Mouse (Mus musculus) WW6 (cell line): ENCODE results near the gene 2410015M20Rik.
"Not testable (repeated sequence)": the region's sequence is repeated elsewhere in the genome, so short reads cannot be mapped to it uniquely, and the experiment has no call there.

Experiments used
- DNase-seq: peaks from one replicate; pipeline ENCODE4 v3.0.0-alpha.2; 2013; ENCODE audit warnings: low read depth, low spot score

The 2410015M20Rik gene

GRCm38 (mm10) chr17:56613236-56613844 lies 3.8 kb upstream of the 2410015M20Rik start, which contains the start of gene Rpl36:
Gene Rpl36 (plus strand): TSS chr17:56613416.
- no peak for DNase-seq

DNA sequence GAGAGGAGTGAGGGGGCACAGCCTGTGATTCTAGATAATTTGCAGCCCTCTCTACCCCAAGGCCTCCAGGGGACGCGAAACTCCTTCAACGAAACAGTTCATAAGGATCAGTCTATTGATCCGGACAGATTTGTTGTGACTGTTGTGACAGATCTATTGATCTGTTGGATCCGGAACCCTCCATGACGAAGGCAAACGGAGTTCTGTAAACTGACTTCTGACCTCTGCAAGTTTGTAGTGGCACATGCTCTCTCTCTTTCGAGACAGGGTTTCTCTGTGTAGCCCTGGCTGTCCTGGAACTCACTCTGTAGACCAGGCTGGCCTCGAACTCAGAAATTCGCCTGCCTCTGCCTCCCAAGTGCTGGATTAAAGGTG lies 3.0 kb upstream of the 2410015M20Rik start:
- not testable (repeated sequence) for DNase-seq

DNA sequence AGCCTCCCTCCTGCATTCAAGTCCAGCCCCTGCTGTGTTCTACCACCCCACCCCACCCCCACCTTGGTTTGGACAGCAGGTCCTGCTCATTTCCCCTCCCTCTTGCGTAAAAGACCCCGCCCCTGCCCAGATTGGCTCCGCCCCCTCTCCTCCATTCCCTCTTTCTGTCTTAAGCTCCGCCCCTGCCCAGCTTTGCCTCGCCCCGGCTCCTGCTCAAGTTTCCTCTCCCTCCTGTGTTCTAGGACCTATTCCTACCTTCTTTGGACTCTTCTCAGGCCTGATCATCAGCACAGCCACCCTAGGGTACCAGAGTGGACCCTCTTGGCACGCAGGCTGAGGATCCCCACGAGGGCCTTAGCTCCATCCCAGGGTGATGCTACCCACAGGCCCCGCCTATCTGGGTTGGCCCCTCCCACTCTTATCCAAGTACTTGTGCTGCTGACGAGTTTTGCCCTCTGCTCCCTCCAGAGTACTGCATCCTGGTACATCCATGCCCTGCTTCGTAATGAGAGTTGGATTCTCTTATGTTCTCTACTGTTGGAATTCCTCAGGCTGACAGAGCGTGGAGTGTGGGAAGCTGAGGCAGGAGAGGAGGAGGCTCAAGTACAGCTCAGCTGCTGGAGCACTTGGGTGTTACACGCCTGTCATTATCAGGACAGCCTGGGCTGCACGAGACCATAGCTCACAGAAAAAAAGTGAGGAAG lies 2.4 kb upstream of the 2410015M20Rik start:
- DNase-seq, result peak; percentile 85

GRCm38 (mm10) chr17:56611323-56611722 lies 1.8 kb upstream of the 2410015M20Rik start:
- no peak for DNase-seq

GRCm38 (mm10) chr17:56608699-56609098 lies 872 bp downstream of the 2410015M20Rik start:
- DNase-seq, result no peak

- DNase-seq, result no peak
Observed at GRCm38 (mm10) chr17:56607521-56608062, 2.0 kb downstream of the 2410015M20Rik start.

GRCm38 (mm10) chr17:56605431-56605830 lies 4.1 kb downstream of the 2410015M20Rik start:
- no peak for DNase-seq

DNA sequence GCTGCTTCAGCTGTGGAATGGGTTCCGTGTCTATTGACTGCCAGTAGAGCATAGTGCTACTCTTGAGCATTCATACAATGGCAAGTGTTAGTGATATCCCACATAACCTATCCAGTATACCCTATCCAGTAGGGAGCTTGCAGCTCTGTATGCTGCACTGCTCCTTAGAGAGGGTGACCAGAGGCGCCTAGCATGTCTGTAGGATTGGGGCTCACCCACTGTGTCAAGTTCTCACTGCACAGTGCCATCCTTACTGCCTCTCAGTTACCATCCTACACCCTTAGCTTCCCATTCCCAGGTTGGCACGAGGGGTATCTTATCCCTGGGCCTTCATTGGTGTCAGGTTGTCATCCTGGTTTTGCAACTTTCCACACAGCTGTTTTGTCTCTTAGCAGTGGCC lies 5.1 kb downstream of the 2410015M20Rik start:
- no peak for DNase-seq

GRCm38 (mm10) chr17:56604070-56604380 lies 5.5 kb downstream of the 2410015M20Rik start:
- DNase-seq, result no peak

- no peak for DNase-seq
Observed at GRCm38 (mm10) chr17:56603186-56604069, 6.1 kb downstream of the 2410015M20Rik start.

DNA sequence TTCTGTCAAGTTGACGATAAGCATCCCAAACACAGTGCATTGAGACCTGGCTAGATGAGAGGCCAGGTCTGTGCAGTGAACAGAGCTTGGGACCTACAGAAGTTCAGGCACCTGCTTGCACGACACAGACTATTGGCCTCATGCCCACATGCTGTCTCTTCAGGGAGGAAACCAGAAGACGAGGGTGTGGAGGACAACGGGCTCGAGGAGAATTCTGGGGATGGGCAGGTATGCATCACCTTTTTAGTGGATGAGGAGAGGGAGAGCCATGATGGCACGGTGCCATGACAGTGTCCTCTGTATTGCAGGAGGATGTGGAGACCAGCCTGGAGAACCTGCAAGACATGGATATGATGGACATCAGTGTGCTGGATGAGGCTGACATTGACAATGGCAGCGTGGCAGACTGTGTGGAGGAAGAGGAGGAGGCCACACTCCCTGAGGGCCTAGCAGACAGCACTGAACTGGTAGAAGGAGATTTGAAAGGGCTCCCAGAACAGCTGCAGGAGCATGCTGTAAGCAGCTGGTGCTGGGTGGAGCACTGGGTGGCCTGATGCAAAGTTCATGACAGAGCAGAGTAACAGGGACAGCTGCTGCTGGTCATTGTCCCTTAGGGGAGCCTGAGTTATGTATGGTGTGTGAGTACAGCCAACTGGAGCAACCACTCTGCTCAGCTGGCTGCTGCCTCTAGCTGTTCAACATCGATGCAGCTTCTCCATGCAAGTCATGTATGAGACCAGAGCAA lies 15.9 kb downstream of the 2410015M20Rik start:
- no peak for DNase-seq

GRCm38 (mm10) chr17:56592553-56592952 lies 17.0 kb downstream of the 2410015M20Rik start:
- no peak for DNase-seq

DNA sequence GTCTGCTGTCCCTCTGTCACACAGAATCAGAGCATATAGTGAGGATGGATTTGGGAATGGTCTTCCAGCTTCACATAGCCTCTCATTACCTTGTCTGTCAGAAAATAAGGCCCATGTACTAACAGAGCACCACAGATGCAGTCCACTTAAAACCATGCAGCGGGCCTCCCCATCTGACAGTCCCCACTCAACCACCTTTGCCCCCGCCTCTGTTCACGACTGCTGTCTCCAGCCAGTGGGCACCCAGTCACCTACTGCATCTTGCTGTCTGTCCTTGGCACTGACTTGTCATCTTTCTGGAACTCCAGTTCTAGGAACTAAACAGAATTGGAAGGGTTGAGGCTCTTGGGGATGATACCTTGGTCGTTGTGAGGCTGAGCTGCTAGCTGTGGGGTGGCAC lies 20.6 kb downstream of the 2410015M20Rik start:
- no peak for DNase-seq

- no peak for DNase-seq
Observed at GRCm38 (mm10) chr17:56587773-56588172, 21.8 kb downstream of the 2410015M20Rik start.

- DNase-seq, result no peak
Observed at GRCm38 (mm10) chr17:56585171-56585821, 24.3 kb downstream of the 2410015M20Rik start.

DNA sequence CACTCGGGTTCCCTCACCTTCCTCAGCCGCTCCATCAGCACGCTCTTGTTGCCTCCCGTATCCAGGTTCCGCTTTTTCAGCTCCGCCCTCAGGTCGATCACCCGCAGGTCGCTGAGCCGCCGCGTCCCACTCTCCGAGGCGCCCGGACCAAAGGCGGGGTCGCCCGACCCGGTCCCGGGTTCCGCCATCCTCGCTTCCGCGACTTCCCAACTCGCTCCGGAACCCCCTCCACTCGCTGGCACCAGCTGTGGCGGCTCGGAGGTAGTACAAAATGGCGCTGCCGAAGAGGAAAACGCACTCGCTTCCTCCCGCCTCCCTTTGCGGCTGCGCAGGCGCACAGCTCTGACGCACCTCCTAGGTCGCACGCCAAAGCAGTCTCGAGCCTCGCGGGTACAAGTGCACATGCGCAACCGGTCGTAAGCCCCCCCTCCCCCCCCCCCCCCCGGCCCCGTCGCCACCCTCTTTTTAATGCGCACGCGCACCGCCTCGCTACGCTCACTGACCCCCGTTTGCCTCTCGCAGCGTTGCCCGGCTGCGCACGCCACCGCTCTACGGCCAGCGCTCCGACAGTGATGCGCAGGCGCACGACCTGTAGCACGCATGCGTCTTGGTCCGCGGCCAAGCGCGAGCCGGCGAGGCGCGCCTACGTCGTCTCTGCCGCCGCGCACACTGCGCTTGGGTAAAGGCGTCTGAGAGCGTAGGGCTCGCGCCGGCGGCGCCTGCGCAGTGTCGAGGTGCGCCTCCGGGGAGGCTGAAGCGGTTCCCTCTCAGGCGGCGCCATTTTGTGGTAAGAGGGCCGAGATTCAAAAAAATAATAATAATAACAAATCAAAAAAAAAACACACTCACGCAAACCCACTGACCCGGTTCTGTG lies 25.1 kb downstream of the 2410015M20Rik start, which contains the start of the genes Safb2 and Safb:
Safb2 (minus strand) TSS at position 329 of the 874 bp plus-strand sequence.
Safb (plus strand) TSS at position 569 of the 874 bp plus-strand sequence.
- DNase-seq, result peak; percentile 97

DNA sequence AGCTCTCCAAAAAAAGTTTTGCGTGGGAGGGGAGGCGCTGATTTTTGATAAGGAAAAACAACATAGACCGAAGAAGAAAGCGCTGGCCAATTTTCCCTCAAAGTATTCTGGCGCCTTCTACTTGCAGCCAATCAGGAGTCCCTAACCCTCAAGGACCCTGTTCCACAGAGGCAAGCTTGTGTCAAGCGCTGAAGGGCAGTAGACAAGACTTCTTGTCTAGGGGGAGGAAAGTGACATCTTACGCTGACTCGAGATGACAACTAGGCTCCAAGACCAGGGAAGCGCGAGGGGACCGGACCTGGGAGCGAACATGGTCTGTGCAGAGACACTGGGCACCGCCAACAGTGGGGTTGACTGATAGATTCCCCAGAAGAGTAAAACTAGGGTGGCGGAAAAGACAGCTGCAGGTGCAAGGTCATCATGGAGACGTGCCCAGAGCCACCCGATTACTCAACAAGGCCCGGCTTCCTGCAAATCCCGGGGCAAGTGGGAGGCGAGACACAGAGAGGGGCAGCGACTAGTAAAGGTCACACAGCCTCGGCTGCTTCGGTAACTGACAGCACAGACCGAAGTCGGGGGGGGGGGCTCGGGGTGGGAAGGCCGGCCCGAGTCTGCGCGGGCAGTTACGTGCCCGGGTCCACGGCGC lies 25.8 kb downstream of the 2410015M20Rik start:
- no peak for DNase-seq

DNA sequence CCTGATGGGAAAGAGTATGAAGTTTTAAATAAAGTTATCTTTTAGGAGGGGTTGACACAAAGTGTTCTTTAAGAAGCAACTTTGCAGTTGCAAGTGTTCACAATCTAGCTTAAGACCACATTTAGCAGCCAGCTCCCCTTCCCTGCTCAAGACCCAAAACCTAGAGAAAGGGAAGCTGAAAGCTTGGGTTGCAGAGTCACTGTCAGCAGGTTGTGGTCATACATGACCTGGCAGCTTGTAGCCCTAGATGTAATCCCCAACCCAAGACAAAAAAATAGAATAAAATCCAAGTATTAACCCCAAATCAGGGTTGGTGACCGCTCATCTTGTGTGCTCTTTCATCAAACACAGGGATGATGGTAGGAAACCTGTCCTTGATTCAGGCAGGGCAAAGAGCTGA lies 26.5 kb downstream of the 2410015M20Rik start:
- no peak for DNase-seq

DNA sequence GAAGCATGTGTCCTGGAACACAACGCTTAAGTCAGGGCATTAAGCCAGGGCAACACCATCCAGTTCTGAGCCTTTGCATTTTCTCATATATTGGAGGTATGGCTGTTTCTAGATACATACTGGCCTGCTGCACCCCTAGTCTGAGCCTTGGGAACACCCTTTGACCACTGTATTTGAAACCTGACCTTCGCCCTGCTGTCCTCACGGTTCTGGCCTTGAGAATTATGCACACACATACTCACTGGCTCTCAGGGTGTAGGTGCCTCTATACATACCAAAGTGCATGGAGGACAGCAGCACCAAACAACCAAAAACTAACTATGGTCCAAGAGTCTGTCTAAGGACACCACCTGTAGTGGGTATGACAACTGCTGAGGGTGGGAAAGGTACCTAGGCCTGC lies 36.6 kb downstream of the 2410015M20Rik start:
- DNase-seq, result no peak
